Comparison of ENCODE assay signal across 16 mouse cellular contexts in the genomic region with DNA sequence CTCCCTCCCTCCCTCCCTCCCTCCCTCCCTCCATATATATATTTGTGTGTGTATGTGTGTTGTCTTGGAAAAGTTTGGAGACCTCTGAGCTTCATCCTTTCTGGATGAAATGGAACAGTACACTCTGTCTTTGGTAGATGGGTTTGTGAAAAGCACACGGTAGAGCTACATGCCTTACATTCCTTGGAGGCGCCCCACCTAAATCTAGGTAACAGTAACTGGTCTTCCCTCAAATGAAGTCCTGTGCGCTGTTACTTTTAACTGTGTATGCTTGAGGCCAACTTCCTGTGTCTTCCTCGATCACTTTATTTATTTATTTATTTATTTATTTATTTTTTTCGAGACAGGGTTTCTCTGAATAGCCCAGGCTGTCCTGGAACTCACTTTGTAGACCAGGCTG.
"Had no signal": no experiment of that assay in that cellular context is flagged by ENCODE, and none has a peak within 500 bp of the region (broad histone marks: within the 10 kb centered on the region; RNA-seq: fewer than 3 reads in every experiment).

No protein-coding gene starts in this region.

- DNase-seq: heart, postnatal 10 days; heart, postnatal 14 days; heart, postnatal 36 days; heart, postnatal 4 days; kidney, adult 11 months; kidney, adult 18-20 months; kidney, adult 2 months; kidney, adult 8-10 months; kidney, adult 9 months; kidney, postnatal 10 days; kidney, postnatal 14 days; kidney, postnatal 25 days; kidney, postnatal 36 days; kidney, postnatal 4 days; layer of hippocampus, adult 9-11 months; layer of hippocampus, postnatal 36 days had no signal
